Mouse (Mus musculus) ES-Bruce4 (cell line): ENCODE results near the gene Shisa7.

ENCODE experiments used
- CTCF ChIP-seq: IDR thresholded peaks from one replicate; pipeline ENCODE4 v1.8.1; 2011; ENCODE audit warnings: low read depth, low read length
- POLR2A ChIP-seq: IDR thresholded peaks from one replicate; pipeline ENCODE4 v1.8.1; 2011; ENCODE audit warnings: low read length; ENCODE audit not compliant: insufficient read depth

DNA sequence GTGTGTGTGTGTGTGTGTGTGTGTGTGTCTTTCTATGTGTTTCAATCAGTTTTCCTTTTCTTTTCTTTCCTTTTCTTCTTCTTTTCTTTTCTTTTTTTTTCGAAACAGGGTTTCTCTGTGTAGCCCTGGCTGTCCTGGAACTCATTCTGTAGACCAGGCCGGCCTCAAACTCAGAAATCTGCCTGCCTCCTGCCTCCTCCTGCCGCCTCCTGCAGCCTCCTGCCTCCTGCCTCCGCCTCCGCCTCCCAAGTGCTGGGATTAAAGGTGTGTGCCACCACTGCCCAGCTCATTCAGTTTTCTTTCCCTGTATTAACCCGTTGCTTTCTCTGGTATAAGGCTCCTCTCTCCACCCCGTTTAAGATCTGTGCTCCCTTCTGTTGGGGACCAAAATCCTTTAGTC lies 12.8 kb upstream of the Shisa7 start:
- TF ChIP-seq POLR2A, result no peak
- no peak for TF ChIP-seq CTCF
